Mouse (Mus musculus) thymus, adult 2 months (tissue): ENCODE measurements around the gene St8sia1.

ENCODE experiments used
- CTCF ChIP-seq: fragments of 200-500 bp; IDR thresholded peaks from 2 replicates; pipeline ENCODE4 v1.5.1; 2012; ENCODE audit warnings: mild to moderate bottlenecking, control low read depth, low read length, moderate library complexity, borderline replicate concordance; ENCODE audit not compliant: control insufficient read depth, poor library complexity, insufficient read depth; ENCODE audit errors: extremely low read depth
- POLR2A ChIP-seq: fragments of 200-500 bp; IDR thresholded peaks from 2 replicates; pipeline ENCODE4 v1.6.1; 2012; ENCODE audit warnings: mild to moderate bottlenecking, low read length, control low read depth, moderate library complexity; ENCODE audit not compliant: control insufficient read depth, poor library complexity, insufficient read depth; ENCODE audit errors: extremely low read depth

GRCm38 (mm10) chr6:142946069-142946871 is 18.0 kb downstream of the St8sia1 start:
- TF ChIP-seq POLR2A (no peak), CTCF (no peak)
